Mouse (Mus musculus): ENCODE measurements at regions not wholly inside any gene's neighbourhood (a gene's known extent, or its start where the extent isn't known, plus 50 kb on each side); places are given as distances from the start of the nearest gene placed in this dataset.

DNA sequence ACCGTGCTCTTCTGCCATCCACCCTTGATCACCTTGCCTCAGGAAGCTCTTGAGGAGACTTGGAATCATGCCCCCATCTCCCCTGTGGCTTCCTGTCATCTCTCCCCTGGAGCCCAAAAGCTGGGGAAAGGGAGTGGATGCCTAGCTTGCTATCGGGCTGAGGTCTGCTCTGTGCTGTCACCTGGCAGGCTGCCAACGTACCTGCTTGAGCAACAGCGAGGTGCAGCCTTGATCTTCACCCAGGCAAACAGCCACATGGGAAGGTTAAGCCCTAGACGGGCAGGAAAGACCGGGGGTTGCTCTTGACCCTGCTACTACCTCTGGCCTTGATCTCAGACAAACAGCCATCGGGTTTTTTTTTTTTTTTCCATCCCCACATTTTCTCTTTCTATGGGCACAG lies 90.9 kb upstream of the Hes1 start:
- WGBS = 23% methylated on average over 7 of the region's 7 CpGs
- DNase-seq (ENCODE audit: low read depth, low spot score) = no peak

DNA sequence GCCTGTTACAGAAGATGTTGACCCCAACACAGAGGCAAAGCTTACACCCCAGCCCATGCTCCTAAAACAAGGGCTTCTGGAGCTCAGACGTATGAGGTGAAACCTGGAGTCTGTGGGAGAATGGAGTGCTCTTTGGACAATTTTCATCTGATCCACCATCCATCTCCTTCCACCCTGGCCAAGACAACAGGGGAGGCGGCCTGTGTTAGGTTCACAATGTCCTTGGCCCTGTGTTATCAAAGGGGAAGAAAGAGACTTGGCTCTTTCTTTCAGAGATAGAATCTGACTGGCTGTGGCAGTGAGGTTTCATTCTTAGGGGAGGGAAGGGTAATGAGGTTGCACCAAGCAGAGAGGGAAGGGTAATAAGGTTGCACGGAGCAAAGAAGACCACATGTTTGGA lies 88.4 kb upstream of the Hes1 start:
- no peak for DNase-seq (ENCODE audit: low read depth, low spot score)
- 93% methylated on average over 3 of the region's 3 CpGs for WGBS

DNA sequence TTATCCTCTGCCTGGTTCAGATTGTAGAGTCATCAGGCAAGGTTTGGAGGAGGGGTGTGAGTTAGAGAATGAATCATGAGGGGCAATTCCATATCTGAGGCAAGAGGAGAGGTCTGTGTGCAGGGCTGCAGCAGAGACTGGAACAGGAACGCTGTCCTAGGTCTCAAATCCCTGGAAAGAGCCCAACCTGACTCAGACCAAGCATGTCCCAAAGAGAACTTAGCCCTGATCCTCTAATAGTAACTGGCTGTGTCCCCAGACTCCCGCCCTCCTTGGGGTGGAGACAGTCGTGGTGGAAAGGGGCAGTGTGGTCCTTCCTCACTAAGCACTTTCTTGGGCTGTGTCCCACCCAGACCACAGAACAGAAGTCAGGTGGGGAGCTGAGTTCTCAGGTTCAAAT lies 87.2 kb upstream of the Hes1 start:
- 56% methylated on average over 3 of the region's 3 CpGs for WGBS
- DNase-seq (ENCODE audit: low read depth, low spot score) = no peak

DNA sequence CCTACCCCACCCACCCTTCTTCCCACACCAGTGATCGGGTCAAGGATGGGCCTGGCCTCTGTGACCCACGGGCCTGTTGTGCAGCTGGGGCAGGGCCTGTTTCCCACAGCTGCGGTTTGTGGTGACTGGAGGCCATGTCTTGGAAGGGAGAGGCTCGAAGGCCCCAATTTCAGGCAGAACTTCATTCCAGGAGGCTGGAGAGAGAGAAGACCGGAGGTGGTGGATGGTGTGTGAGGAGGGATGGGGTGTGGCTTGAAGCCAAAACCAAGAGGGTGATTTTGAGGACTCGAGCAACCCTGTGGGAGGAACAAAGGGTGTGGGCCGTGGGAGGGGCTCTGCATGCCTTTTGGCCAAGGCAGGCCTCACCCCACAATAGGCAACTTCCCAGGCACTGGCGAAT lies 86.5 kb upstream of the Hes1 start:
- WGBS = 24% methylated on average over 8 of the region's 8 CpGs
- DNase-seq (ENCODE audit: low read depth, low spot score) = no peak

DNA sequence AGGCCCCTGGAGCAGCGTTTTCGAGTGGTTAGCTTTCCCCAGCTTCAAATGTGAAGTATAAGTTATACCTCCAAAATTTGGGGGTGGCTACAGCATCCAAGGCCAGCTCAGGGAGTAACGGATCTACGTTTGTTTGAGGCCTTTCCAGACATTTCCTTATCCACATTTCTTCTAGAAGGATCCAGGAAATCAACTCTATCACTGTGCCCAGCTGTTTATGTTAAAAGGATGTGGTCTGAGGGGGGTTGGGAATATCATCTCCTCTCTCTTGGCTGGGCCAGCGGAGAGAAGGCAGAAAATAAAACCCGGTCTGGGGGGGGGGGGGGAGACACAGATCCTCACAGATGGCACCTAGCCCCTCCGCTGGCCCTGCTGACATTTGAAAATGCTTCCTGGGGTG lies 85.1 kb upstream of the Hes1 start:
- DNase-seq (ENCODE audit: low read depth, low spot score) = no peak

DNA sequence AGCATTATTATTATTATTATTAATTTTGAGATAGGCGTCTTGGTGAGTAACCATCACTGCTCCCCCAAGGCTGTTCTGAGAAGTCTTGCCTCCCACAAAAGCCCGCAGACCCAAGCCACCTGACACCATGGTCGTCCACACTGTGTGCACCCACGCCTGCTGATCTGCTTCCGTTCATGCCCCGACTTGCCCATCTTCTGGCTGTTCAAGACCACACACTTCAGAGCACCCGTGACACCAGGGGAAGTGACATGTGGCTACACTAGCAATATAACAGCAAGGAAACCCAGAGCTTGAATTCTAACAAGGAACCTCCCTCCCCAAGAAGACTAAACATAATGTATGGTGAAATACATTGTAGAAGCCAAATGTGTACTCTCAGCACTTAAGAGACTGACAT lies 82.6 kb upstream of the Hes1 start:
- no peak for DNase-seq (ENCODE audit: low read depth, low spot score)
- WGBS = 89% methylated on average over 7 of the region's 7 CpGs

More for the DNA sequence above, 85.1 kb upstream of the Hes1 start:
- 83% methylated on average over 7 of the region's 7 CpGs for WGBS

DNA sequence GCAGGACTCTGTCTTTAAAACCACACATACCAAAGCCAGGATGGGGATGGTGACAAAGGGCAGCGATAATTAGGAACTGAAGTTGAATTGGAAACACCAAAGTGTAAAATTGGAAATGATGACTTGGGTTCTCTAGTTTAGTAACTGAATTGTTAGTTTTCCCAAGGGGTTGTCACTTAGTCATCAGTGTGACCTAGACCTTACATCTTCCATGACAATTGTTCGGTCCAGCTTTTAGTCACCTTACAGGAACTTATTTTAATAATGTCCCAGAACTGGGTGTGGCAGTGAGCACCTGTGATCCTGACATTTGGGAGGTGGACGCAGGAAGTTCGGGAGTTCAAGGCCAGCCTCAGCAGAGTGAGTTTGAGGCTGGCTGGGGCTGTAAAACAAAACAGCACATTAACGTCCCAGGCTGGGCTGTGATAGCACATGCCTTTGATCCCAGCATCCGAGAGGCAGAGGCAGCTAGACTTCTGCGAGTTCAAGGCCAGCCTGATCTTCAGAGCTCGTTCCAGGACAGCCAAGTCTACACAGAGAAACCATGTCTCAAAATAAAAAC lies 81.9 kb upstream of the Hes1 start:
- WGBS = 72% methylated on average over 8 of the region's 8 CpGs
- DNase-seq (ENCODE audit: low read depth, low spot score) = no peak

DNA sequence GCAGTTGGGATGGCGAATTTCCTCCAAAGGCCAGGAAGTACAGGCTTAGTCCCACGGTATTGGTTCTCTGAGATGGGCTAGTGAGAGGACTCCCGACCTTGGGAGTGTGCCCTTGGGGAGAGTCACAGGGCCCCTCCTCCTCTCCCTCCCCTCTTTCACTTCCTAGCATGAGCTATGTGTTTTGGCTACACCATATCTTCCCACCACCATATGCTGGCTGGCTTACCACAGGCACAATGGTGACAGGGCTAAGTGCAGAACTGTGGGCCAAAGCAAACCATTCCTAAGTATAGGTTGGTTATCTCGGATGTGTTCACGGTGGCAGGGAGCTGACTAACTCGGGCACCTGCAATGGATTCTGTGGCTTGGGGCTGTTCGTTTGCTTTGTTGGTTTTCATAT lies 81.0 kb upstream of the Hes1 start:
- WGBS = 80% methylated on average over 7 of the region's 7 CpGs
- DNase-seq (ENCODE audit: low read depth, low spot score) = no peak

DNA sequence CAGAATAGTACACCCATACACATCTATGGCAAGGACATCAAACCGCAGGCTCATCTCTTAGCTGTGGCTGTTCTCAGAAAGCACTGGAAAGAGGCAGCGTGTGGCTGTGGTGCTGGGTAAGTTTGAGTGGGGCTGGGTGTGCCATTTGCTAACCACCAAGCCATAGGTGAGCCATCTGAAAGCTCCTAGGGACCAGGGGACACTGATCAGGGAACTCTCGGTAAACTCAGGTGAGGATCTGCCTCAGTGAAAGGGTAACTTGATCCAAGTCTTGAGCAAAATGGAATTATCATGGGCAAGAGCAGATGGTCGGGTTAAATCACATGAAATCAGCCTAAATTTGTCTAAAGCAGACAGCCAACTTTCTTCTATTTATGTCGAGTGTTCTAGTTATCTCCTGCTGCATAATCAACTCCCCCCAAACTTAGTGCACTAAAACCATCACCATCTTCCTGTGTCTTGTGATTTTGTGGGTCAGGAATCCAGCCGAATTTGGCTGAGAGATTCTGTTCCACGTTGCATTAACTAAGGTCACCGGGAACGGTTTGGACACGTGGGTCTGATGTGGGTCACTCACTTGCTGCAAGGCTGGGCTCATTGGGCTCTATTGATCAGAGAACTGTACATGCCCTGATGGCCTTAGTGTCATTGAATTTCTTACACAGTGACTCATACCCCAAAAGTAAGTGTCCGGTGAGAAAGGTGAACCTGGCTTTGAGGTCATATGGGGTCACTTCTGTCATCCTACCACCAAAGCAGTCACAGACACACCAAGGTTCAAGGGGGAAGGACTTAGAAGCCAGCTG lies 78.9 kb upstream of the Hes1 start:
- no peak for DNase-seq (ENCODE audit: low read depth, low spot score)

DNA sequence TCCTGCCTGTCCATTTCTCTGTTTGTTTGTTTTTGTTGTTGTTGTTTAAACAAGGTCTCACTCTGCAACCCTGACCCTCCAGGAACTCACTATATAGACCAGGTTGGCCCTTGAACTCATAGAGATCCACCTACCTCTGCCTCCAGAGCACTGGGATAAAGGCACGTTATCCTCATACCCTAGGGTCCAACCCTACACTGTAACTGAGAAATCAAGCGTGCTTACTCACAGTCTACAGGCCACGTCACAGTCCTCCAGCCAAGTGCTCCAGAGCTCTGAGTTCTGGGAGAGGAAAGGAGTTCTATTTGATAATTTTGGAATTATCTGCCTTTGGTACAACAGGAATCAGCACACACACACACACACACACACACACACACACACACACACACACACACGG lies 76.6 kb upstream of the Hes1 start:
- 57% methylated on average over 4 of the region's 4 CpGs for WGBS
- DNase-seq (ENCODE audit: low read depth, low spot score) = no peak

More for the DNA sequence above, 78.9 kb upstream of the Hes1 start:
- 95% methylated on average over 11 of the region's 11 CpGs for WGBS

DNA sequence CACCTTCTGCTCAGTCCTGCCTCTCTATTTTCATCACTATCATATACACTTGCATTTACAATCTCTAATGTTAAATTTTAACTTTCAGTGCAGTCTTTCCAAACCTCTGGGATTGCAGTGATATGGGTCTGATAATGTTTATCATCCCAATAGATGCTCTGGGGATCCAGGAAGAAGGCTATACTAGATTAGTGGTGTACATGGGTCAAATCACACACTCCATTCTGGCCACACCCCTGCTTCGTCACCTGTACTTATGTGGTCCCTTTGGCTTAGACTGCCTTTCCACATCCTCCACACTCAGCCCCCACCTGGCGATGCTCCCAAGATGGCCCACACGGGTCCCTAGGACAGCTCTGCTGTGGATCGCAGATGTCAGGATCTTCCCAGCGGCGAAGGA lies 76.2 kb upstream of the Hes1 start:
- WGBS = 78% methylated on average over 6 of the region's 6 CpGs
- no peak for DNase-seq (ENCODE audit: low read depth, low spot score)

DNA sequence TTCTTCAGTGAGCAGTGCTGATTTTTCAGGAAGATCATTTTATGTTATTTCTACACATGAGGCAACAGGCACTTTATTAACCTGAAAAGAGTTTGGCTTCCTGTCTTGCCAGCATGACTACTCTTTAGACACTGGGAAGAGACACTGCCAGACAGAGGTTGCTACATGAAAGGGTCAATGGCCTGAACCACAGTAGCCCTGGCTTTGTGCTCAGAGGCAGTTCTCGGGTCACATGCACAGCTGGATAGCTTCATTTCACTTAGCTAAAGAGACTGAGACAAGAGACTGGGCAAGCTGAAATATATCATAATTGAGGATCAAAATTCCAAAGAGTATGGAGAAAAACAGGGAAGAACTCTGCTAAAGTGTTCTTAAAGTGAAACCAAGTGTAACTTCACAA lies 74.9 kb upstream of the Hes1 start:
- WGBS = 62% methylated on average over 1 of the region's 1 CpGs

DNA sequence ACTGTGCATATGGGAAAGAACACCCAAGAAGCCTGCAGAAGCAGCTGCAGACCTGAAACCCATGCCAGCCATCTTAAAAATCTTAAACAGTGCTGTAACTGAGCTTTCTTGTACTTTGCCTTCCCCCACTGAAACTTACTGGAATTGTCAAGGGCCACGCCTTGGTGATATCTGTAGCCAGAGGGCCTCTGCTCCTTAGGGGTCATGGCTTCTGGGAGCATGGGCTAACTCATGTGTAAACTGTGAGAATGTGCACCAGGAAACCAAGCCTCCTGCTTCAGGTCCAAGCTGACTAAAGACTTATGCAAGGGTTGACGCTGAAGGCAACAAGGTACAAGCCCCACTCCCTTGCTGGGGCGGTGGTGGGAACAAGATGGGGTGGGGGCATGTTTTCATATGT lies 73.8 kb upstream of the Hes1 start:
- no peak for DNase-seq (ENCODE audit: low read depth, low spot score)
- 37% methylated on average over 3 of the region's 3 CpGs for WGBS

More for the DNA sequence above, 74.9 kb upstream of the Hes1 start:
- DNase-seq (ENCODE audit: low read depth, low spot score) = no peak

DNA sequence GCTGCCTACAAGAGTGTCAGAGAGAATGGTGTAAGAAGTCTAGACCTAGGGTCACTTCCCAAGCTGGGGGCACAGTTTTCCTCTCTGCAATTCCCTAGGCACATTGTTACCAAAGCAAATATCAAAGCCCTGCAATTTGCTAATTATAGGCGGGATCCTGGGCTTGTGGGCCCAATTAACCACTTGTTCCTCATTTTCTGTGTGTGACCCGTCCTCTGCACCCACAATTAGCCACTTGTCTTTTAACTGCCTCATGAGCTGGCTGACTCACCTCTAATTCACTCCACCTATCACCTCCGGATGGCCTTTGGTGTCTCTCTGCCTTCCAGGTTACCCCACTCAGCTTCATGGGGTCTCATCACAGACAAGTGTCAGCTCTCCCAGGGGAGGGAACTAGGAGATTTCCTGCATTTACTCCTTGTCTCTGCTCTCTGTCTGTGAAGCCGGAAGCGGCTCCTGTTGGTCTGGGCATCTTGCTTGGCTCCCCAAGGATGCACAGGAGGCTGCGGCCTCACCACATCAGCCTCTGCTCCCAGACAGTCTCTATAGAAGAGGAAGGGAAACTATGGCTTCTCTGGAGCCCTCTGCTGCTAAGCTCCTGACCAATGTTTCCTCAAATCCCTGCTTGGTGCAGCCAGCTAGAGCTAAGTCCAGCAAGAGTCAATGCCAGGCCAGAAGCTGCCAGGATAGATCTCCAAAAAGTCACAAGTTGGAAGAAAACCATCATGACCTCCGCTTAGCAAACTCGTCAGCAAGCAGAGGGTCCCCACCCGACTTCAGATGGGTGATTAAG lies 73.2 kb upstream of the Hes1 start:
- no peak for DNase-seq (ENCODE audit: low read depth, low spot score)
- 65% methylated on average over 9 of the region's 9 CpGs for WGBS

DNA sequence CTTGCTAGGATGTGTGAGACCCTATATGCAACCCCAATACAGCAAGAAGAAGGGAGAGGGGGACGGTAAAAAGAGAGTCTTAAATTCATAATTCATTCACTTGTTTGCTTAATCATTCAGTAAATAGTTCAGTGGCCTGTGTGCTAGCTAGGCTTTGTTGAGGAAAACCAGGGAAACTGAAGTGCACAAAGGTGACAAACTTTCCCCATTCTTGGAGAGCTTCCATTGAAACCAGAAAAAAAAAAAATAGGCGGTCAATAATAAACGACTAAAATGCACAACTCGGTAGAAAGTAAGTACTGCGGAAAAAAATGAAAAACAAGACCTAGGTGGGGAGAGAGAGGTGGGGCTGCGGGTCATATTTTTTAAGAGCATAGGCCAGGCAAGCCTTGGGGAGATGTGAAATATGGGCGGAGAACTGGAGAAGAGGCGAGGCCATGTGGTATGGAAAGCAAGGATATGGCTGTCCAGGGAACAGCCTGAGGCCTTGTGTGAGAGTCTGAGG lies 72.3 kb upstream of the Hes1 start:
- no peak for DNase-seq (ENCODE audit: low read depth, low spot score)
- 41% methylated on average over 8 of the region's 8 CpGs for WGBS

DNA sequence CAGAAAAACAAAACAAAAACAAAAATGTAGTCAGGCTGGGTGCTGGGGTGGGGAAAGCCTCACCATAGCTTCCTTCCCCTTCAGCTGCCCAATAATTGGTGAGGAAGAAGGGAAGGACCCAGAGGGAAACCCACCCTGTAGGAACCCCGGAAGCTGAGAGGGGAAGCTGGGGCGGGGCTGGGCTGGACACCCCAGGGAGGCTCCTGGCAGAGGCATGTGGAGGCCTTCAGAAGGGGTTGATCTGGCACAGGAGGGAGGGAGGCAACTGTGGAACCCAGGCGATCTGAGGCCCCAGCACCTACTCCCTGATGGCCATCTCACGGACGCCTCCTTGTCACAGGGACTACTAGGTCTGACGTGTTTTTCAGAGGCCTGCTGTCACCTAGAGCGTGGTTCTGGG lies 71.1 kb upstream of the Hes1 start:
- DNase-seq (ENCODE audit: low read depth, low spot score) = no peak
- 79% methylated on average over 7 of the region's 7 CpGs for WGBS

DNA sequence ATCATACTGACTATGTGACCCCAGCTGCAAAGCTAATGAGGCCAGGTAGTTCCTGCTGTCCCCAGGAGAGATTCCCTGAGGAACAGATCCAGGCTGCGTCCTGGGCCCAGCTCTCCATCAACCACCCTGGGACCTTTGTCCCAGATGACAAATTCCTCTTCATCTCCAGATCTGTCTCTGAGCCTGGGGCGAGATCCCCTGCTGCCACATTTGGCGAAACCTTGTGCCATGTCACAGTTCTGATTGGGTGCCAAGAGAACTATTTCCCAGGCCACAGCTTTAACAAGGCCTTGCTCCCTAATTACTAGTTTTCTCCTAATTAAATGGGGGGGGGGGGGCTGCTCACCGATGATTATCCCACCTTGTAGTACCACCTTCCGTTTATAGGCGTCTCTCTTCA lies 70.6 kb upstream of the Hes1 start:
- 88% methylated on average over 6 of the region's 6 CpGs for WGBS
- no peak for DNase-seq (ENCODE audit: low read depth, low spot score)

DNA sequence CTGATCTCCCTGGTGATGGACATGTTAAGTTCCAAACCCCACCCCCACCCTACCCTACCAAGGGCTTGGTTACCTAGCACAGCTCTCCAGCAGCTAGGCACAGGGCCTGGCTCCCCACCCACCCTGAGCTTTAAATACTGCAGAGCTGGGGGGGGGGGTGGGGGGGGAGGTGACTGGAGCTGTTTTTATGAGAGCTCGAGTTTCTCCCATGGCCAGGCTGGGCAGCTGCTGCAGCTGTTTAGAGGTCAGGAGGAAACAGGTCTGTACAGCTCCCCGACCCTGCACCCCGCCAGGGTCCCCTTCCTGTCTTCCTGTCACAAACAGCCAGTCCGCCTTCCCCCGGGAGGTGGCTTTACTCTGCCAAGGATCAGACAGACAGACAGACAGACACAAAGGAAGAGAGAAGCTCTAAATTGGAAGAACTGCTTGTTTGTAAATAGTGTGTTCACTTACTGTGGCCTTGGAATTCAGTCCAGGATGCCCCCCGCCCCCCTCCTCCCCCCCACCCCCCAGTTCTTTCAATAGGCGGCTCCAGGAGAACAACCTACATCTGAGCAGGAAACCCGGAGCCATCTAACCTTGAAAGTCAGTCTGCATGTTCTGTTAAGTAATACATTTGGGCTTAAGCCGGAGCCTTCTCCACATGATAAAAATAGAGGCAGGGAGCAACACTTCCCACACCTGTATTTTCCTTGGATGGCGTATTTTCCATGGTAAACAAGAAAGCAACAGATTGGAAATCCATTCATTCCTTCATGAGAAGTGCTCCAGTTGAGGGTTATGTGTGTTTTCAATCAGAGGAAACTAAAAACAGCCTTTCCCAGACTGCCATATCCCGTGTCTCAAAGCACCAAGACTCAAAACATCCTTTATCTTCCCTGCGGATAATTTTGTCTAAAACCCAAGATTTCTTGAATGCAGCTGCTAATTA lies 67.8 kb upstream of the Hes1 start:
- no peak for DNase-seq (ENCODE audit: low read depth, low spot score)
- WGBS = 66% methylated on average over 12 of the region's 12 CpGs

DNA sequence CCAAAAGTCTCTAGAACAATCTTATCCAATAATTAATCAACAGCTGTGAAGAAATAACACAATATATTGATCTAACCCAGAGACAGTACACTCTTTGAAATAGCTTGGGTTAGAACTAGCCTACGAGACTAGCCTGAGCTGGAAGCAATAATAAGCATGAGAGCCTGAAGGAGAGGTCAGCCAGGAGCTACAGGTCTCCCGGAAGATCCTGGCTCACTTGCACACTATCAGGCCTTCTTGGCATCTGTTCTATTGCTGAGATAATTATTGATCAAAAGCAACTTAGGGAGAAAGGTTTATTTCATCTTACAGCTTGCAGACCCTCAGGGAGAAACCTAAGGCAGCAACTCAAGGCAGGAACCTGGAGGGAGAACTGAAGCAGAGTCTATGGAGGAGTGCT lies 64.0 kb upstream of the Hes1 start:
- 84% methylated on average over 2 of the region's 2 CpGs for WGBS
- DNase-seq (ENCODE audit: low read depth, low spot score) = no peak

DNA sequence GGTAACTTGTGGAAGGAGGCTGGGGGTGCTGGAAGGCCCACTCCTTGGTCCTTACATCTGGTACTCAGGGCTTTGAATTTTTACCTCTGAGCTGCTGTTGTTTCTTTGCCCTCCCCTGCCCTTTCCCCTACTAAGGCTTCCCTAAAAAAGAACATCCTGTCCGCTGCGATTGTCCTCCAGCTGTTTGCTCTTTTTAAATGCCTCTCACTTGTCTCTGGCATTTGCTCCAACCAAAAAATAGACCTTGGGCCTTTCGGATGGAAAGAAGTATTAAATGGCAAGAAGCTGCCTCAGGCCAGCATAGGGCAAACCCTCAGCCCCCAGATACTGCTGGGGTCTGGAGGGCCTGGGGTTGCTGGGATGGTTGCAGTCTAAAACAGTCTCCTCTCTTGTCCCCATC lies 59.1 kb upstream of the Hes1 start:
- 79% methylated on average over 3 of the region's 3 CpGs for WGBS
- DNase-seq (ENCODE audit: low read depth, low spot score) = no peak
